Mouse (Mus musculus): ENCODE data around the gene Fgf11. TPM values are rescaled to one million over a fixed set of nuclear protein-coding genes. Genes with fewer than 3 reads are reported as not detected.

Fgf11 gene
- 2.8 and 2.9 TPM in 2 replicates for polyA plus RNA-seq (2015; fragmentation: Nextera tagmentation; extraction: Ambion mirVana)

DNA sequence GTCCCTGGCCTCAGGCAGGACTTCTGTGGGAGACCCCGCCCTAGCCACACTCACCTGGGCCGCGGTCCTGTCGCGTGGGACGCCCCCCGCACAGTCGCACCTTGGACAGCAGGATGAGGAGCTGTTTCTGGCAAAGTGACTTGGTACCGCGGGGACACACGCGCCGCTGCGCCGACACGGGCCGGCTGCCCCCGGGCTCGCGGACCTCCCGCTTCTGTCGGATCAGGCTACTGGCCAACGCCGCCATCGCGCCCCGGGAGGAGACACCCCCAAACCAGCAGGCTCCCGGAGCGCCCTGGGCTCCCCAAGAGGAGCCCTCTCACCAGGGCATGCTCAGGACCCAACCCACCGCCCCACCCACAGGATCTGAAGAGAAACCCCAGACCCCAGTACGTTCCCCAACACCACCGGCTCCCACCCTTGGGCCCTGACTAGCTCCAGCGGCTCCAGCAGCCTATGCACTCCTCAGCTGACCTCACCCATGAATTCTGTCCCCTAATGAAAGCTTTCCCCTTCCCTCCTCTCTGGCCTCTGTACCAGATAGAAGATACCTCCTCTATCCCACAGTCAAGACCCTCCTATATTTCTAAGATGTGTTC lies at the start of gene Fgf11:
TSS of gene Fgf11 (minus strand) at position 479 of the 599 bp plus-strand sequence.
- no peaks in the 10 kb centered on the region for H3K9me3 ChIP-seq
- WGBS = 1% methylated on average over 33 of the region's 33 CpGs
- peak within 1 kb of the TSS; percentile 57 for H3K4me3 ChIP-seq
- peak within 1 kb of the TSS; percentile 92 for H3K4me2 ChIP-seq (replicated peaks)
- H3K27me3 ChIP-seq = peaks cover 93% of the 10 kb centered on the region
- H3K9ac ChIP-seq = peak within 1 kb of the TSS; percentile 79
- no peaks in the 10 kb centered on the region for H3K36me3 ChIP-seq
- H3K4me1 ChIP-seq = peaks cover 63% of the 10 kb centered on the region
- H3K27ac ChIP-seq = peak within 1 kb of the TSS; percentile 61; the same call in 1 of the 2 replicates
- ATAC-seq (ENCODE audit: low FRiP score, low read depth) = no peak

DNA sequence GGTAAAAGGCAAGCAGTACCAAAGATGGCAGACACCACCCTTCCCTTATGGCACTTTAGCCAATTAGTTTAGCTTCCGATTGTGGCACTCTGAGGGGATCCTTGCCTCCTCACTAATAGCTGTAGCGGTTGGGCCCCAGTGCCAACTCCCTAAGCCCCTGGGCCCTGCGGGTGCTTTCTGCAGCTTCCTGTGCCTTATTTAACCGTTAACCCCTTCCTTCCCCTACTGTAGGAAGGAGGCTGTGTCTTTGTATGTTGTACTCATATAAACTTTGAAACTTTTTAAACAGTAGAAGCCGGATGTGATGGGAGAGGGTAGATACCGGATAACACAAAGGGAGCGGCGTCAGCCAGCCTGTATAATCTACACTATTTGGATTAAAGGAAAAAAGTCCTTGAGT lies 49.1 kb upstream of the Fgf11 start:
- Histone ChIP-seq H3K9ac (no peak overlapping the region), H3K9me3 (no peaks in the 10 kb centered on the region), H3K27me3 (no peaks in the 10 kb centered on the region), H3K4me2 (replicated peaks) (no peak overlapping the region), H3K36me3 (peaks cover 49% of the 10 kb centered on the region), H3K27ac (no peak overlapping the region), H3K4me3 (peak overlapping the region; percentile 1; the same call in 1 of the 2 replicates), H3K4me1 (peaks cover 35% of the 10 kb centered on the region)
- 68% methylated on average over 8 of the region's 8 CpGs for WGBS
- ATAC-seq (ENCODE audit: low FRiP score, low read depth) = no peak

DNA sequence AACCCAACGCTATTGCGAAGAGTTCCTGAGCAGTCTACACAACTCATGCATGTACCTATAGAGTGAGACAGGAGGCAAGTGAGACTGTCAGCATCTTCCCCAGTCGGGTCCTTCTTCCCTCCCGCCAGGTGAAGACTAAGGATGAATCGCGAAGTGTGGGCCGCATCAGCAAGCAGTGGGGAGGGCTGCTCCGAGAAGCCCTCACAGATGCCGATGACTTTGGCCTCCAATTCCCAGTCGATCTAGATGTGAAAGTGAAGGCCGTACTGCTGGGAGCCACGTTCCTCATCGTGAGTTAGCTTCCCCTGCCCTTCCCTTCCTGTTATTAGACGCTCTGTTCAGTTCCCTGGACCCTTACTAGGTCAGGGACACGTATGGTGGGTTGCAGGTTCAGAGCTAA lies 48.2 kb upstream of the Fgf11 start:
- no peak overlapping the region for H3K27ac ChIP-seq
- H3K9me3 ChIP-seq = no peaks in the 10 kb centered on the region
- H3K27me3 ChIP-seq = no peaks in the 10 kb centered on the region
- H3K9ac ChIP-seq = no peak overlapping the region
- H3K36me3 ChIP-seq = peaks cover 49% of the 10 kb centered on the region
- no peak overlapping the region for H3K4me2 ChIP-seq (replicated peaks)
- H3K4me1 ChIP-seq = peaks cover 35% of the 10 kb centered on the region
- no peak for ATAC-seq (ENCODE audit: low FRiP score, low read depth)
- H3K4me3 ChIP-seq = no peak overlapping the region
- WGBS = 93% methylated on average over 15 of the region's 15 CpGs

DNA sequence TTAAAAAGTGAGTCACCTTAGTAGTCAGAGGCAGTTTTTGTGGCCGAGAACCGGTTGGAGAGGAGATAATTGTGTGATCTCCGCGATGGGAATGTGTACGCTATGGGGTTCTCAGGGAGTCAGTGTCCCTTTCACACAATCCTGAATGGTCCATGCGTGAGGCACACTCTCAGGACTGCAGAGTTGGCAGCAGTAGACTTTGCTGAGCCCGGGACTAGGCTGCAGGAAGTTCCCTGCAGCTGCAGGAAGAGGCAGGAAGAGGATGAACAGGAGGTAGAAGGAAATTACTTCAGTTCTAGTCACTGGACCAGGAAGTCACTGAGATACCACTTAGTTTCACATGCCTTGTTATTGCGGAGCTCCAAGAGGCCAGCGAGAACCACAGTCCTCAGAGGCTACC lies 47.5 kb upstream of the Fgf11 start:
- Histone ChIP-seq H3K4me1 (peaks cover 35% of the 10 kb centered on the region), H3K4me3 (no peak overlapping the region), H3K27me3 (no peaks in the 10 kb centered on the region), H3K4me2 (replicated peaks) (no peak overlapping the region), H3K36me3 (peaks cover 49% of the 10 kb centered on the region), H3K9me3 (no peaks in the 10 kb centered on the region), H3K9ac (no peak overlapping the region), H3K27ac (no peak overlapping the region)
- no peak for ATAC-seq (ENCODE audit: low FRiP score, low read depth)
- 89% methylated on average over 9 of the region's 9 CpGs for WGBS

DNA sequence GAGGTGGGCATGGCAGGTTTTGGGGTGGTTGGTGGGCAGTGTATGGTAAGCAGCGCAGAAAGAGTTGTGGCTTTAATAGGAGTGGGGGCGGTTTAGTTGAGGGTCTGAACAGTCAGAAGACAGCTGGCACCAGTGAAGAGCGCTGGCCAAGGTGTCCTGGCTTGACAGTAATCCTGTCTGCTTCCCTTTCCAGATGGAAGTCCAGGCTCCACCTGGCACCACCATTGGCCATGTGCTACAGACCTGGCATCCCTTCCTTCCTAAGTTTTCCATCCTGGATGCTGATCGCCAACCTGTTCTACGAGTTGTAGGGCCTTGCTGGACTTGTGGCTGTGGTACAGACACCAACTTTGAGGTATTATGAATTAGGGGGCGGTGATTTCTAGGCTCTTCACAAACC lies 46.4 kb upstream of the Fgf11 start:
- no peaks in the 10 kb centered on the region for H3K9me3 ChIP-seq
- no peaks in the 10 kb centered on the region for H3K27me3 ChIP-seq
- H3K4me1 ChIP-seq = peaks cover 33% of the 10 kb centered on the region
- no peak for ATAC-seq (ENCODE audit: low FRiP score, low read depth)
- peaks cover 49% of the 10 kb centered on the region for H3K36me3 ChIP-seq
- H3K9ac ChIP-seq = peak overlapping the region; percentile 90
- H3K4me2 ChIP-seq (replicated peaks) = peak overlapping the region; percentile 93
- 96% methylated on average over 6 of the region's 6 CpGs for WGBS
- H3K4me3 ChIP-seq = peak overlapping the region; percentile 79
- no peak overlapping the region for H3K27ac ChIP-seq

DNA sequence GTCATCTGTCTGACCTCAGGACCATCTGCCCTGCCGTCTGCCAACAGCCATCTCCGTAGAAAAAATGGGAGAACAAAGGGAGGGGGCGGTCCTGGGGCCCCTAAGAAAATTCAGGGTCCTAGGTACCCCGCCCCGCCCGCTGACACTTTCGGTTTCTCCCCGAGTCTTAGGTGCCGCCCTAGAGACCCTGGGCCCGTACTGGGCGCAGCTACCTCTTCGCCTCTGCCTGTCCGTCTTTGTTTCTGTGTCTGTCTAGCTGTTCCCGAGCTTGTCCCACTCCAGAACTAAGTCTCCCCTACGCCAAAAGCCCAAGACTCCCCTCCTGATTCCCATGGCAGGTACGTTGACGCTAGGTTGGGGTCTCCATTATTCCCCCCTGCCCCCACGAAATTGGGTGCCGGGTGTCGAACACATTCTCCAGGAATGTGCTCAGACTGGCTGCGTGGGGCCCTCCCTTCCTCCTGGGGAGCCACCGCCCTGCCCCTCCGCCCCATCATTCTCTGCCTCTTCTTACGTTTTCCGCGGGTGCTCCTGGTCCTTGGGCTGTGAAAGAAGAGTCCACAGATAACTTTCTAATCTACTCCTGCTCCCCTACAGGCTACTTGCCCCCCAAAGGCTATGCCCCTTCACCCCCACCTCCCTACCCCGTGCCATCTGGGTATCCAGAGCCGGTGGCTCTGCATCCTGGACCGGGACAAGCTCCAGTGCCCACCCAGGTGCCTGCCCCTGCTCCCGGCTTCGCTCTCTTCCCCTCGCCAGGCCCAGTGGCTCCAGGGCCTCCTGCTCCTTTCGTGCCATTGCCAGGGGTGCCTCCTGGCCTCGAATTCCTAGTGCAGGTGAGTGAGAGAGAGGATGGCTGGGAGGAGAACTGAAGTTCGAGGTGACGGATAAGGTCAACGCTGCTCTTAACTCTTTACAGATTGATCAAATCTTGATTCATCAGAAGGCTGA lies 45.4 kb upstream of the Fgf11 start:
- Histone ChIP-seq H3K9me3 (no peaks in the 10 kb centered on the region), H3K9ac (peak overlapping the region; percentile 90), H3K27me3 (no peaks in the 10 kb centered on the region), H3K27ac (peak overlapping the region; percentile 96), H3K4me2 (replicated peaks) (peak overlapping the region; percentile 93), H3K4me3 (peak overlapping the region; percentile 79), H3K36me3 (peaks cover 44% of the 10 kb centered on the region), H3K4me1 (peaks cover 31% of the 10 kb centered on the region)
- 12% methylated on average over 36 of the region's 37 CpGs for WGBS
- ATAC-seq (ENCODE audit: low FRiP score, low read depth) = peak; percentile 41

DNA sequence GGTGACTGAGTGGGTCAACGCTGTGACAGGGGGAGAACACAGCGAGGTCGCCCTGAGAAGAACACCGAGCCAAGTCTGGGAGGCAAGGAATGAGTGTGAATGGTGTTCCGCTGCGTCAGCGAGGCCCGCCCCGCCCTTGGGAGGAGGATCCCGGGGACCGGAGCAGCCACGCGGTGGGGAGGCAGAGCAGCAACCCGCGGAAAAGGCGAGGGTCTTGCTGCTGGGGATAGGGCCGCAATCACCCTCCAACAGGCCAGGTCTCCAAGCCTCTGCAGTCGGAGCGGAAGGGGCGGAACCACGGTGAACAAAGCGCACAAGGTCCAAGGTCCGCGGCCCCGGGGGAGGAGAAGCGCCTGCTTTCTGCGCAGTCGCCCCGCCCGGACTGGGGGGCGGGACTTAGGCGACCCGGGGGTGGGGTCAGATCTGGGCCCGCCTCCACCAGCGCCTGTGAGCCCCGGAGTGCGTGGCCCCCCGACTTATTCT lies 44.6 kb upstream of the Fgf11 start, which contains the start of gene Plscr3:
TSS of gene Plscr3 (plus strand) at position 179 of the 483 bp plus-strand sequence.
- no peaks in the 10 kb centered on the region for H3K9me3 ChIP-seq
- H3K36me3 ChIP-seq = peaks cover 37% of the 10 kb centered on the region
- peak within 1 kb of the TSS; percentile 90 for H3K9ac ChIP-seq
- H3K27me3 ChIP-seq = no peaks in the 10 kb centered on the region
- H3K4me2 ChIP-seq (replicated peaks) = peak within 1 kb of the TSS; percentile 93
- H3K4me3 ChIP-seq = peak within 1 kb of the TSS; percentile 79
- H3K27ac ChIP-seq = peak within 1 kb of the TSS; percentile 96
- ATAC-seq (ENCODE audit: low FRiP score, low read depth) = peak; percentile 93
- 0% methylated on average over 35 of the region's 38 CpGs for WGBS
- peaks cover 31% of the 10 kb centered on the region for H3K4me1 ChIP-seq

DNA sequence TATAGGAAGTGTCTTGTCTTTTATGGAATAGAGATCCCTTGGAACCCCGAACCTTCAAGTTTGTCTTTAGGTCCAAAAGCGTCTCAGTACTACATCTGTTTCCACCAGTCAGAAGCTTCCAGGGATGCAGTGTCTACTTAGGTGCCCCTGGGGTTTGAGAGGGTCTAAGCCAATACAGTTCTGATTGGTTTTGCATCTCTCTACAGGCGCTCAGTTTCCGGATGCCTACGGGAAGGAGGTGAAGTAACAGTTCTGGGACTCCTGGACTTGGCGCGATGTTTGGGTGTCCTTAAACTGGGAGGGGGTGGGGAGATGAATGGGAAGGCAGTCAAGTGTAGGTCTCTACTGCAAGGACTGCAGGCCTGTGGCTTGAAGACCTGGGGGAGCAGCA lies 37.1 kb upstream of the Fgf11 start:
- peak overlapping the region; percentile 93 for H3K4me2 ChIP-seq (replicated peaks)
- H3K36me3 ChIP-seq = 0 out of 2 replicates have a peak, but pooled peaks cover 2% of the 10 kb centered on the region
- peak overlapping the region; percentile 75 for H3K9ac ChIP-seq
- peak overlapping the region; percentile 93 for H3K27ac ChIP-seq
- H3K4me1 ChIP-seq = peaks cover 41% of the 10 kb centered on the region
- H3K9me3 ChIP-seq = no peaks in the 10 kb centered on the region
- no peak for ATAC-seq (ENCODE audit: low FRiP score, low read depth)
- H3K4me3 ChIP-seq = peak overlapping the region; percentile 81
- H3K27me3 ChIP-seq = peaks cover 20% of the 10 kb centered on the region; the same call in 1 of the 2 replicates
- 2% methylated on average over 7 of the region's 7 CpGs for WGBS

DNA sequence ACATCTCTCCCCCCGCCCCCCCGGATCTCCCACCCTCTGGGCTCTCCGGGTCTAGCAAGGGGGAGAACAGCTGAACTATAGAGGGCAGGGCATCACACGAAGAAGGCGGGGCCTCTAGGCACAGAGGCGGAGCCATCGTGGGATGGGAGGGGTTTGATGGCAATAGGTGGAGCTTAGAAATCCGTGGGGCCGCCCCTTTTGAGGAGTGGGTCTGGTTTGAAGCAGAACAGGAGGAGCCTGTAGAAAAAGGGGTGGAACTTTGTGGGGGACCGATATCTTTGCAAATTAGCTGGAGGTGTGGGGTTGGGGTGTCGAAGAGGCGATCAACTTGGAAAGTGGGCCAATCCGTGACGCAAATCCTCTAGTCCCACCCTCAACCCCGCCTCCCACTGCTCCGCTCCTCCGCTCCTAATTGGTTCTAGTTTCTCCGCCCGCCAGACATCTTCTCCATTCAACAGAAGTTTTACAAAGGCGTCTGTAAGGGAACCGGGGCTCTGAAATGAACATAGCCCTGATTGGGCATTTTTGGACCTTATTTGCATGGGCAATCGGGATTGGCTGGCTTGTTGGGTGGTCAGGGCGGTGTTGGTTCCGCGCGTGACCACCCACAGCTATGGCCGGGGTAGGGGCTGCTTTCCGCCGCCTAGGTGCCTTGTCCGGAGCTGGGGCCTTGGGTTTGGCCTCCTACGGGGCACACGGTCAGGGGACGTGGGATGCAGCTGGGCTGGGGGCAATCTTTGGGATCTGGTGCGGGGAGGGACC lies 36.5 kb upstream of the Fgf11 start, which contains the start of gene Tmem256:
TSS of gene Tmem256 (plus strand) at position 563 of the 762 bp plus-strand sequence.
- WGBS = under 1% methylated on average over 34 of the region's 34 CpGs
- Histone ChIP-seq H3K4me3 (peak within 1 kb of the TSS; percentile 81), H3K36me3 (peaks cover 8% of the 10 kb centered on the region), H3K9me3 (no peaks in the 10 kb centered on the region), H3K27ac (peak within 1 kb of the TSS; percentile 93), H3K4me1 (peaks cover 43% of the 10 kb centered on the region), H3K4me2 (replicated peaks) (peak within 1 kb of the TSS; percentile 93), H3K27me3 (peaks cover 25% of the 10 kb centered on the region; the same call in 1 of the 2 replicates), H3K9ac (peak within 1 kb of the TSS; percentile 91)
- ATAC-seq (ENCODE audit: low FRiP score, low read depth) = peak; percentile 91

DNA sequence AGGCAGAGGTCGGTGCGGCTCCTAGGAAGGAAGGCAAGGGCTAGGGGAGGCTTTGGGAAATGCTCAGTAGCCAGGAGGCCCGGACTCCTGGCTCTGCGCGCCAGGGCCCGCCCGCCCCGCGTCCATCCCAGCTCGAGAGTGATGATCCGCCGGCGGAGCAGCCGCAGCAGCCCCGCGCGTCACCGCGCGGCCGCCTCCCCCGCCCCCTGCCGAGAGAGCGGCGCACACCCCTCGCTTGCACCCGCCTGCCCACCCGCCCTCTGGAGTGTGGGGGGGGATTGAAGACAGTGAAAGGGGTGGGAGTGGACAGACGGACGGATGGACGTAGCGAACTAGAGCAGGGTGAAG lies 35.9 kb upstream of the Fgf11 start, which contains the start of gene Nlgn2:
TSS of gene Nlgn2 (minus strand) at position 181 of the 348 bp plus-strand sequence.
- Histone ChIP-seq H3K4me2 (replicated peaks) (peak within 1 kb of the TSS; percentile 93), H3K4me1 (peaks cover 43% of the 10 kb centered on the region), H3K27ac (peak within 1 kb of the TSS; percentile 93), H3K36me3 (peaks cover 14% of the 10 kb centered on the region), H3K4me3 (peak within 1 kb of the TSS; percentile 81), H3K27me3 (peaks cover 25% of the 10 kb centered on the region; the same call in 1 of the 2 replicates), H3K9me3 (no peaks in the 10 kb centered on the region), H3K9ac (peak within 1 kb of the TSS; percentile 91)
- under 1% methylated on average over 32 of the region's 32 CpGs for WGBS
- ATAC-seq (ENCODE audit: low FRiP score, low read depth) = no peak
